Mouse (Mus musculus): ENCODE measurements around the gene Taar8c.
"Not testable (repeated sequence)": the region's sequence is repeated elsewhere in the genome, so short reads cannot be mapped to it uniquely, and the experiment has no call there.

The Taar8c gene

GRCm38 (mm10) chr10:24101812-24102211 is at the start of gene Taar8c:
Gene Taar8c, minus strand, starts transcription at chr10:24101912.
- DNase-seq (ENCODE audit: low read depth in 2 of 2, low spot score in 2 of 2): not testable (repeated sequence)

GRCm38 (mm10) chr10:24150086-24150485 is 48.4 kb upstream of the Taar8c start:
- no peak for DNase-seq (ENCODE audit: low read depth in 2 of 2, low spot score in 2 of 2)

- DNase-seq (ENCODE audit: low read depth in 2 of 2, low spot score in 2 of 2): peak; percentile 76 to 78
Measured at GRCm38 (mm10) chr10:24149135-24149781, 47.5 kb upstream of the Taar8c start, which contains the start of gene Stx7. Gene Stx7, plus strand, starts transcription at chr10:24149302.

- DNase-seq (ENCODE audit: low read depth in 2 of 2, low spot score in 2 of 2): no peak
Measured at GRCm38 (mm10) chr10:24142735-24143134, 41.0 kb upstream of the Taar8c start.

GRCm38 (mm10) chr10:24138623-24139261 is 37.0 kb upstream of the Taar8c start:
- DNase-seq (ENCODE audit: low read depth in 2 of 2, low spot score in 2 of 2): no peak

GRCm38 (mm10) chr10:24134071-24134645 is 32.4 kb upstream of the Taar8c start:
- no peak for DNase-seq (ENCODE audit: low read depth in 2 of 2, low spot score in 2 of 2)

- DNase-seq (ENCODE audit: low read depth in 2 of 2, low spot score in 2 of 2): no peak
Measured at GRCm38 (mm10) chr10:24133132-24133531, 31.4 kb upstream of the Taar8c start.

- no peak for DNase-seq (ENCODE audit: low read depth in 2 of 2, low spot score in 2 of 2)
Measured at GRCm38 (mm10) chr10:24132273-24132672, 30.6 kb upstream of the Taar8c start.

- peak; percentile 55 to 60 for DNase-seq (ENCODE audit: low read depth in 2 of 2, low spot score in 2 of 2)
Measured at GRCm38 (mm10) chr10:24131451-24132262, 29.9 kb upstream of the Taar8c start.

GRCm38 (mm10) chr10:24111116-24111778 is 9.5 kb upstream of the Taar8c start:
- peak in 1 of 2 experiments; percentile 8 for DNase-seq (ENCODE audit: low read depth in 2 of 2, low spot score in 2 of 2)

- not testable (repeated sequence) for DNase-seq (ENCODE audit: low read depth in 2 of 2, low spot score in 2 of 2)
Measured at GRCm38 (mm10) chr10:24109434-24109833, 7.7 kb upstream of the Taar8c start, which contains the start of gene Taar9. Gene Taar9, minus strand, starts transcription at chr10:24109534.

- DNase-seq (ENCODE audit: low read depth in 2 of 2, low spot score in 2 of 2): no peak
Measured at GRCm38 (mm10) chr10:24108236-24108635, 6.5 kb upstream of the Taar8c start.

GRCm38 (mm10) chr10:24107747-24108146 is 6.0 kb upstream of the Taar8c start:
- DNase-seq (ENCODE audit: low read depth in 2 of 2, low spot score in 2 of 2): no peak

- DNase-seq (ENCODE audit: low read depth in 2 of 2, low spot score in 2 of 2): not testable (repeated sequence)
Measured at GRCm38 (mm10) chr10:24103299-24103698, 1.6 kb upstream of the Taar8c start.

- DNase-seq (ENCODE audit: low read depth in 2 of 2, low spot score in 2 of 2): not testable (repeated sequence)
Measured at GRCm38 (mm10) chr10:24097010-24097409, 4.7 kb downstream of the Taar8c start.

- no peak for DNase-seq (ENCODE audit: low read depth in 2 of 2, low spot score in 2 of 2)
Measured at GRCm38 (mm10) chr10:24092194-24092593, 9.5 kb downstream of the Taar8c start, which contains the start of gene Taar8b. Gene Taar8b, minus strand, starts transcription at chr10:24092294.

- DNase-seq (ENCODE audit: low read depth in 2 of 2, low spot score in 2 of 2): no peak
Measured at GRCm38 (mm10) chr10:24087168-24087567, 14.5 kb downstream of the Taar8c start.

GRCm38 (mm10) chr10:24086555-24086954 is 15.2 kb downstream of the Taar8c start:
- DNase-seq (ENCODE audit: low read depth in 2 of 2, low spot score in 2 of 2): no peak

GRCm38 (mm10) chr10:24085936-24086335 is 15.8 kb downstream of the Taar8c start:
- no peak for DNase-seq (ENCODE audit: low read depth in 2 of 2, low spot score in 2 of 2)

GRCm38 (mm10) chr10:24080166-24080565 is 21.5 kb downstream of the Taar8c start:
- no peak for DNase-seq (ENCODE audit: low read depth in 2 of 2, low spot score in 2 of 2)

GRCm38 (mm10) chr10:24076200-24076599 is 25.5 kb downstream of the Taar8c start, which contains the start of gene Taar8a:
Gene Taar8a, plus strand, starts transcription at chr10:24076500.
- not testable (repeated sequence) for DNase-seq (ENCODE audit: low read depth in 2 of 2, low spot score in 2 of 2)

All from CD8-positive naive resting alpha-beta T cell, adult 2 months (primary cell).